Mouse (Mus musculus): ENCODE data around the gene Itga2. TPM values are rescaled to one million over a fixed set of nuclear protein-coding genes. Genes with fewer than 3 reads are reported as not detected.

The Itga2 gene
- total and polyA plus RNA-seq, 3 experiments = not detected

- H3K4me3 ChIP-seq (replicated peaks in 1 of 3; ENCODE audit: low read depth in 2 of 3, low read length in 2 of 3, poor library complexity in 1 of 3) = no peak overlapping the region
- dilution Hi-C loops (cut with MboI; ENCODE audit: extremely low pct_ligation_motif_present, extremely low pct_unique_long_range_greater_than_20kb, low sequenced_read_pairs) = no loop called here
These were observed 78.7 kb downstream of the Itga2 start for GRCm38 (mm10) chr13:114853152-114853551.

GRCm38 (mm10) chr13:114852264-114853111, 79.4 kb downstream of the Itga2 start:
- peaks cover 0 to 4% of the 10 kb centered on the region in 2 experiments; a peak in 1 of 4 replicates for H3K4me1 ChIP-seq (ENCODE audit: control insufficient read depth in 1 of 2, insufficient read depth in 2 of 2)
- no peak overlapping the region for H3K9ac ChIP-seq (ENCODE audit: insufficient read depth, low read depth)
- no peaks in the 10 kb centered on the region for H3K27me3 ChIP-seq (replicated peaks)
- H3K4me2 ChIP-seq (ENCODE audit: insufficient read depth, low read depth, poor library complexity, severe bottlenecking) = no peak overlapping the region
- no peaks in the 10 kb centered on the region for H3K79me2 ChIP-seq (replicated peaks; ENCODE audit: control insufficient read depth, extremely low read depth, insufficient read depth, poor library complexity, severe bottlenecking)
- no peak for TF ChIP-seq MEF2A (IDR thresholded peaks at IDR 0.05; ENCODE audit: borderline replicate concordance, low read depth, low read length)
- TF ChIP-seq USF1 (IDR thresholded peaks at IDR 0.05; ENCODE audit: low read depth, low read length) = no peak
- no peak for TF ChIP-seq UBTF (IDR thresholded peaks at IDR 0.05; ENCODE audit: low read depth, low read length)
- TF ChIP-seq CHD2 (IDR thresholded peaks at IDR 0.05; ENCODE audit: low read length) = no peak
- TF ChIP-seq SMC3 (IDR thresholded peaks at IDR 0.05; ENCODE audit: low read depth, low read length) = no peak
- TF ChIP-seq ZC3H11A (IDR thresholded peaks at IDR 0.05; ENCODE audit: low read depth, low read length) = no peak
- H3K9me3 ChIP-seq (replicated peaks; ENCODE audit: low read length) = no peaks in the 10 kb centered on the region
- H3K27ac ChIP-seq (ENCODE audit: insufficient read depth, low read depth) = no peak overlapping the region
- DNase-seq (ENCODE audit: extremely low read depth) = no peak
- no peaks in the 10 kb centered on the region for H3K36me3 ChIP-seq (replicated peaks in 1 of 2; ENCODE audit: control insufficient read depth in 1 of 2, insufficient read depth in 1 of 2, low read length in 1 of 2)
- no peak overlapping the region for H3K4me3 ChIP-seq (replicated peaks in 1 of 3; ENCODE audit: low read depth in 2 of 3, low read length in 2 of 3, poor library complexity in 1 of 3)
- in situ Hi-C loops (cut with MboI; ENCODE audit: low pct_ligation_motif_present, low pct_unique_long_range_greater_than_20kb, low sequenced_read_pairs) = no loop called here
- dilution Hi-C loops (cut with MboI; ENCODE audit: extremely low pct_ligation_motif_present, extremely low pct_unique_long_range_greater_than_20kb, low sequenced_read_pairs) = no loop called here

More at GRCm38 (mm10) chr13:114853152-114853551, 78.7 kb downstream of the Itga2 start:
- Histone ChIP-seq H3K79me2 (replicated peaks; ENCODE audit: control insufficient read depth, extremely low read depth, insufficient read depth, poor library complexity, severe bottlenecking) (no peaks in the 10 kb centered on the region), H3K27me3 (replicated peaks) (no peaks in the 10 kb centered on the region), H3K36me3 (replicated peaks in 1 of 2; ENCODE audit: control insufficient read depth in 1 of 2, insufficient read depth in 1 of 2, low read length in 1 of 2) (no peaks in the 10 kb centered on the region), H3K4me2 (ENCODE audit: insufficient read depth, low read depth, poor library complexity, severe bottlenecking) (no peak overlapping the region), H3K27ac (ENCODE audit: insufficient read depth, low read depth) (no peak overlapping the region), H3K4me1 (ENCODE audit: control insufficient read depth in 1 of 2, insufficient read depth in 2 of 2) (peaks cover 0 to 4% of the 10 kb centered on the region in 2 experiments; a peak in 1 of 4 replicates), H3K9me3 (replicated peaks; ENCODE audit: low read length) (no peaks in the 10 kb centered on the region), H3K9ac (ENCODE audit: insufficient read depth, low read depth) (no peak overlapping the region)
- DNase-seq (ENCODE audit: extremely low read depth) = no peak
- in situ Hi-C loops (cut with MboI; ENCODE audit: low pct_ligation_motif_present, low pct_unique_long_range_greater_than_20kb, low sequenced_read_pairs) = no loop called here
- TF ChIP-seq MEF2A (IDR thresholded peaks at IDR 0.05; ENCODE audit: borderline replicate concordance, low read depth, low read length) (no peak), MAFK (IDR thresholded peaks at IDR 0.05; ENCODE audit: insufficient replicate concordance, low read length) (no peak), ZC3H11A (IDR thresholded peaks at IDR 0.05; ENCODE audit: low read depth, low read length) (no peak), UBTF (IDR thresholded peaks at IDR 0.05; ENCODE audit: low read depth, low read length) (no peak), MAX (IDR thresholded peaks at IDR 0.05; ENCODE audit: low read length) (no peak), RAD21 (IDR thresholded peaks at IDR 0.05; ENCODE audit: low read depth, low read length) (no peak), NELFE (IDR thresholded peaks at IDR 0.05; ENCODE audit: low read depth, low read length) (no peak), MXI1 (IDR thresholded peaks at IDR 0.05; ENCODE audit: low read depth, low read length) (no peak), E2F4 (IDR thresholded peaks at IDR 0.05; ENCODE audit: insufficient replicate concordance, low read depth, low read length) (no peak), POLR2AphosphoS2 (IDR thresholded peaks at IDR 0.05; ENCODE audit: low read depth, low read length) (no peak), ELF1 (IDR thresholded peaks at IDR 0.05; ENCODE audit: low read depth, low read length) (no peak)
